Mouse (Mus musculus) liver, embryonic 12.5 days (tissue): ENCODE results near the gene Mark1. TPM values are rescaled to one million over a fixed set of nuclear protein-coding genes. Genes with fewer than 3 reads are reported as not detected.

Experiments used
- ATAC-seq: fragments of 200-750 bp; cut with Nextera tagmentation; 2 replicates; pipeline ENCODE4 v1.8.0; 2017; ENCODE audit warnings: moderate number of reproducible peaks, mild to moderate bottlenecking, moderate library complexity
- H3K27ac ChIP-seq: fragments of 300-500 bp; sonication (generic); 2 replicates; pipeline ENCODE4 v1.5.1; 2016; ENCODE audit warnings: mild to moderate bottlenecking
- H3K27me3 ChIP-seq: fragments of 300-500 bp; sonication (generic); replicated peaks from 2 replicates; pipeline ENCODE4 v1.6.1; 2016; ENCODE audit warnings: mild to moderate bottlenecking, moderate library complexity
- H3K36me3 ChIP-seq: fragments of 300-500 bp; sonication (generic); 2 replicates; pipeline ENCODE4 v1.6.1; 2016; ENCODE audit warnings: mild to moderate bottlenecking, moderate library complexity
- H3K4me1 ChIP-seq: fragments of 300-500 bp; sonication (generic); 2 replicates; pipeline ENCODE4 v1.6.1; 2016
- H3K4me2 ChIP-seq: fragments of 300-500 bp; sonication (generic); 2 replicates; pipeline ENCODE4 v1.6.1; 2016; ENCODE audit warnings: mild to moderate bottlenecking, moderate library complexity
- H3K4me3 ChIP-seq: fragments of 300-500 bp; sonication (generic); 2 replicates; pipeline ENCODE4 v1.5.1; 2016; ENCODE audit warnings: mild to moderate bottlenecking, moderate library complexity
- H3K9ac ChIP-seq: fragments of 300-500 bp; sonication (generic); 2 replicates; pipeline ENCODE4 v1.6.1; 2016; ENCODE audit warnings: mild to moderate bottlenecking, moderate library complexity
- H3K9me3 ChIP-seq: fragments of 300-500 bp; sonication (generic); replicated peaks from 2 replicates; pipeline ENCODE4 v1.6.1; 2016; ENCODE audit warnings: mild to moderate bottlenecking, moderate library complexity
- WGBS: fragments of 180-500 bp; shearing (Covaris S2); methylation state at CpG from one replicate; pipeline ENCODE4 v1.1.7; 2016; ENCODE audit not compliant: insufficient replicate concordance; 5-methylcytosine and 5-hydroxymethylcytosine counted together
- polyA plus RNA-seq: library from polyadenylated mRNA; unstranded; fragments of >200 nt; fragmentation: Nextera tagmentation; extraction: Ambion mirVana; gene quantifications from 2 replicates; pipeline ENCODE4 v1.2.1, GENCODE M21; 2016

Mark1 gene
- polyA plus RNA-seq, 1 experiment from 2014 or later = 0.30 TPM

- Histone ChIP-seq H3K4me3 (no peak overlapping the region), H3K27me3 (peaks cover 55% of the 10 kb centered on the region)
Observed at GRCm38 (mm10) chr1:184997466-184997865, 1.9 kb downstream of the Mark1 start.

GRCm38 (mm10) chr1:184995335-184995734 is 4.0 kb downstream of the Mark1 start:
- no peaks in the 10 kb centered on the region for H3K36me3 ChIP-seq
- no peak for ATAC-seq
- 0 out of 2 replicates have a peak, but pooled peaks cover 6% of the 10 kb centered on the region for H3K4me1 ChIP-seq
- 57% methylated on average over 4 of the region's 4 CpGs for WGBS
- no peak overlapping the region for H3K4me3 ChIP-seq
- H3K27me3 ChIP-seq = peaks cover 34% of the 10 kb centered on the region
- no peak overlapping the region for H3K27ac ChIP-seq
- no peaks in the 10 kb centered on the region for H3K9me3 ChIP-seq
- H3K4me2 ChIP-seq = no peak overlapping the region
- H3K9ac ChIP-seq = no peak overlapping the region

More at GRCm38 (mm10) chr1:184997466-184997865, 1.9 kb downstream of the Mark1 start:
- Histone ChIP-seq H3K9ac (no peak overlapping the region), H3K27ac (no peak overlapping the region), H3K9me3 (no peaks in the 10 kb centered on the region), H3K4me1 (0 out of 2 replicates have a peak, but pooled peaks cover 6% of the 10 kb centered on the region), H3K36me3 (no peaks in the 10 kb centered on the region), H3K4me2 (no peak overlapping the region)
- 71% methylated on average over 11 of the region's 11 CpGs for WGBS
- no peak for ATAC-seq

GRCm38 (mm10) chr1:184991191-184991590 is 8.2 kb downstream of the Mark1 start:
- Histone ChIP-seq H3K9me3 (no peaks in the 10 kb centered on the region), H3K4me3 (no peak overlapping the region), H3K9ac (no peak overlapping the region), H3K27ac (no peak overlapping the region), H3K27me3 (no peaks in the 10 kb centered on the region; the same call in none of the 2 replicates), H3K36me3 (no peaks in the 10 kb centered on the region), H3K4me1 (0 out of 2 replicates have a peak, but pooled peaks cover 6% of the 10 kb centered on the region), H3K4me2 (no peak overlapping the region)
- WGBS = 78% methylated on average over 10 of the region's 10 CpGs
- ATAC-seq = no peak

- no peak overlapping the region for H3K4me3 ChIP-seq
- H3K4me1 ChIP-seq = no peaks in the 10 kb centered on the region
- H3K9ac ChIP-seq = no peak overlapping the region
- H3K27ac ChIP-seq = no peak overlapping the region
- 57% methylated on average over 2 of the region's 2 CpGs for whole genome bisulfite sequencing
- H3K9me3 ChIP-seq = no peaks in the 10 kb centered on the region
- no peaks in the 10 kb centered on the region for H3K27me3 ChIP-seq
- no peak for ATAC-seq
- no peaks in the 10 kb centered on the region for H3K36me3 ChIP-seq
- no peak overlapping the region for H3K4me2 ChIP-seq
Observed at GRCm38 (mm10) chr1:184986748-184987147, 12.6 kb downstream of the Mark1 start.

GRCm38 (mm10) chr1:184984723-184985122 is 14.6 kb downstream of the Mark1 start:
- ATAC-seq = no peak
- Histone ChIP-seq H3K4me1 (no peaks in the 10 kb centered on the region), H3K27me3 (no peaks in the 10 kb centered on the region), H3K9me3 (no peaks in the 10 kb centered on the region), H3K4me2 (no peak overlapping the region), H3K9ac (no peak overlapping the region), H3K36me3 (no peaks in the 10 kb centered on the region), H3K4me3 (no peak overlapping the region), H3K27ac (no peak overlapping the region)
- 57% methylated on average over 2 of the region's 2 CpGs for WGBS

- Histone ChIP-seq H3K4me2 (no peak overlapping the region), H3K36me3 (no peaks in the 10 kb centered on the region), H3K9me3 (no peaks in the 10 kb centered on the region), H3K4me3 (no peak overlapping the region), H3K4me1 (no peaks in the 10 kb centered on the region), H3K9ac (no peak overlapping the region), H3K27me3 (no peaks in the 10 kb centered on the region), H3K27ac (no peak overlapping the region)
- ATAC-seq = no peak
- WGBS = 53% methylated on average over 3 of the region's 3 CpGs
Observed at GRCm38 (mm10) chr1:184983751-184984150, 15.6 kb downstream of the Mark1 start.

GRCm38 (mm10) chr1:184972214-184972776 is 27.1 kb downstream of the Mark1 start:
- Histone ChIP-seq H3K4me3 (no peak overlapping the region), H3K36me3 (no peaks in the 10 kb centered on the region), H3K27ac (no peak overlapping the region), H3K9me3 (no peaks in the 10 kb centered on the region), H3K4me1 (0 out of 2 replicates have a peak, but pooled peaks cover 5% of the 10 kb centered on the region), H3K4me2 (no peak overlapping the region), H3K9ac (no peak overlapping the region), H3K27me3 (no peaks in the 10 kb centered on the region)
- ATAC-seq = no peak
- WGBS = 46% methylated on average over 8 of the region's 8 CpGs

- Histone ChIP-seq H3K27ac (no peak overlapping the region), H3K9me3 (no peaks in the 10 kb centered on the region), H3K4me2 (no peak overlapping the region), H3K4me3 (no peak overlapping the region), H3K4me1 (0 out of 2 replicates have a peak, but pooled peaks cover 5% of the 10 kb centered on the region), H3K36me3 (no peaks in the 10 kb centered on the region), H3K9ac (no peak overlapping the region), H3K27me3 (no peaks in the 10 kb centered on the region)
- 68% methylated on average over 4 of the region's 4 CpGs for WGBS
- no peak for ATAC-seq
Observed at GRCm38 (mm10) chr1:184969374-184969773, 30.0 kb downstream of the Mark1 start.

GRCm38 (mm10) chr1:184965682-184966360 is 33.5 kb downstream of the Mark1 start:
- Histone ChIP-seq H3K9ac (no peak overlapping the region), H3K36me3 (no peaks in the 10 kb centered on the region)
- no peak for ATAC-seq

GRCm38 (mm10) chr1:184963121-184963693 is 36.2 kb downstream of the Mark1 start:
- Histone ChIP-seq H3K27ac (no peak overlapping the region), H3K4me3 (no peak overlapping the region), H3K36me3 (no peaks in the 10 kb centered on the region), H3K27me3 (no peaks in the 10 kb centered on the region), H3K9ac (no peak overlapping the region), H3K4me1 (peaks cover 17% of the 10 kb centered on the region), H3K9me3 (no peaks in the 10 kb centered on the region; the same call in 1 of the 2 replicates), H3K4me2 (peak overlapping the region; percentile 24)
- WGBS = 30% methylated on average over 12 of the region's 12 CpGs
- ATAC-seq = peak; percentile 72

More at GRCm38 (mm10) chr1:184965682-184966360, 33.5 kb downstream of the Mark1 start:
- WGBS = 43% methylated on average over 12 of the region's 12 CpGs
- Histone ChIP-seq H3K4me2 (no peak overlapping the region), H3K9me3 (no peaks in the 10 kb centered on the region; the same call in 1 of the 2 replicates), H3K27me3 (no peaks in the 10 kb centered on the region), H3K27ac (no peak overlapping the region), H3K4me3 (no peak overlapping the region), H3K4me1 (peaks cover 18% of the 10 kb centered on the region)

- H3K4me1 ChIP-seq = peaks cover 14% of the 10 kb centered on the region
- no peak overlapping the region for H3K27ac ChIP-seq
- H3K4me3 ChIP-seq = no peak overlapping the region
- WGBS = 59% methylated on average over 5 of the region's 5 CpGs
- no peaks in the 10 kb centered on the region for H3K27me3 ChIP-seq
- H3K9me3 ChIP-seq = no peaks in the 10 kb centered on the region; the same call in 1 of the 2 replicates
- ATAC-seq = no peak
- H3K9ac ChIP-seq = no peak overlapping the region
- no peaks in the 10 kb centered on the region for H3K36me3 ChIP-seq
- H3K4me2 ChIP-seq = no peak overlapping the region
Observed at GRCm38 (mm10) chr1:184961853-184962252, 37.5 kb downstream of the Mark1 start.

- Histone ChIP-seq H3K4me3 (no peak overlapping the region), H3K27ac (no peak overlapping the region), H3K4me2 (no peak overlapping the region), H3K4me1 (peaks cover 11% of the 10 kb centered on the region), H3K9me3 (no peaks in the 10 kb centered on the region; the same call in 1 of the 2 replicates), H3K27me3 (no peaks in the 10 kb centered on the region), H3K36me3 (no peaks in the 10 kb centered on the region), H3K9ac (no peak overlapping the region)
- ATAC-seq = no peak
- 79% methylated on average over 9 of the region's 9 CpGs for WGBS
Observed at GRCm38 (mm10) chr1:184958818-184959217, 40.6 kb downstream of the Mark1 start.
